Mouse (Mus musculus) bone marrow macrophage, adult 2 months (primary cell): Measurements from ENCODE around the gene Obp1a.

Experiments
- CTCF ChIP-seq: IDR thresholded peaks from 2 replicates; pipeline ENCODE4 v1.5.1; 2012; ENCODE audit warnings: low read depth, mild to moderate bottlenecking, low read length, moderate library complexity
- POLR2A ChIP-seq: IDR thresholded peaks from 2 replicates; pipeline ENCODE4 v1.6.1; 2012; ENCODE audit warnings: mild to moderate bottlenecking, low read depth, low read length, borderline replicate concordance

- TF ChIP-seq POLR2A, result no peak
- TF ChIP-seq CTCF, result no peak
These were observed at the start of gene Obp1a for GRCm38 (mm10) chrX:78091274-78091673.
